Mouse (Mus musculus): Measurements from ENCODE around the gene Gadd45b.

GRCm38 (mm10) chr10:80904004-80904693, 25.7 kb upstream of the Gadd45b start:
- TF ChIP-seq POLR2A (IDR thresholded peaks at IDR 0.05; ENCODE audit: control insufficient read depth, low read depth, low read length), result no peak
- no peak for TF ChIP-seq CTCF (IDR thresholded peaks at IDR 0.05; ENCODE audit: control insufficient read depth, insufficient read depth, insufficient replicate concordance, low read depth, low read length)

Measured in testis, adult 2 months (tissue).